Mouse (Mus musculus): ENCODE results near the gene Fbrs. TPM values are rescaled to one million over a fixed set of nuclear protein-coding genes. Genes with fewer than 3 reads are reported as not detected.

Gene Fbrs
- polyA plus RNA-seq, 1 experiment, result 122 TPM

DNA sequence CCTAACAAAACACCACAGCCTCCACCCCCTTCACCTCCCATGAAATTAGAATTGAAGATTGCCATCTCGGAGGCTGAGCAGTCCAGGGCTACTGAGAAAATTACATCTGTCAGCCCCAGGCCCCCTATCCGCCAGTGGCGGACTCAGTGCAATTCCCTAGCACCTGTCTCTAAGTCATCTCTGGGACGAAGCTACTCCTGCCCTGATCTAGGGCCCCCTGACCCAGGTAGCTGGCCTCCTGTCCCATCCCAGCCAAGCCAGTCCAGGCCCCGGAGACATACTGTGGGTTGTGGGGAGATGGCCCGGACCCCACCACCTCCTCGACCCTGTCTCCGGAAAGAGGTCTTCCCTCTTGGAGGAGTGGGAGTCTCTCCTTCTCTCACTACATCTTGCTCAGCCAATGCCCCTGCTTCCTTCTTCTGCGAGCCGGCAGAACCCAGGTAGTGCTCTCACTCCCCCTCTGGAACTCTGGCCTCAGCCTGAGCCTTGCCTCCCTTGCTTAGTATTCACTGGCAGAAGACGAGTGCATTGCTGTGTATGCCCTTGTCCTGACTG is 3.7 kb upstream of the Fbrs start:
- TF ChIP-seq CTCF (IDR thresholded peaks at IDR 0.05; ENCODE audit: borderline replicate concordance, control insufficient read depth, extremely low read depth, insufficient read depth, low read length, poor library complexity) (no peak), POLR2A (IDR thresholded peaks at IDR 0.05; ENCODE audit: control insufficient read depth, extremely low read depth, insufficient read depth, low read length, poor library complexity) (no peak)
- Histone ChIP-seq H3K4me1 (replicated peaks; ENCODE audit: control insufficient read depth, insufficient read depth, low read length) (peaks cover 6% of the 10 kb centered on the region), H3K27me3 (ENCODE audit: control insufficient read depth, insufficient read depth, low read length) (no peaks in the 10 kb centered on the region), H3K4me3 (ENCODE audit: control insufficient read depth, insufficient read depth, low read length) (no peak overlapping the region), H3K27ac (ENCODE audit: control insufficient read depth, insufficient read depth, low read length) (no peak overlapping the region), H3K36me3 (ENCODE audit: control insufficient read depth, insufficient read depth, low read length) (peaks cover 32% of the 10 kb centered on the region)
- no peak for DNase-seq
- 98% methylated on average over 11 of the region's 11 CpGs for WGBS

DNA sequence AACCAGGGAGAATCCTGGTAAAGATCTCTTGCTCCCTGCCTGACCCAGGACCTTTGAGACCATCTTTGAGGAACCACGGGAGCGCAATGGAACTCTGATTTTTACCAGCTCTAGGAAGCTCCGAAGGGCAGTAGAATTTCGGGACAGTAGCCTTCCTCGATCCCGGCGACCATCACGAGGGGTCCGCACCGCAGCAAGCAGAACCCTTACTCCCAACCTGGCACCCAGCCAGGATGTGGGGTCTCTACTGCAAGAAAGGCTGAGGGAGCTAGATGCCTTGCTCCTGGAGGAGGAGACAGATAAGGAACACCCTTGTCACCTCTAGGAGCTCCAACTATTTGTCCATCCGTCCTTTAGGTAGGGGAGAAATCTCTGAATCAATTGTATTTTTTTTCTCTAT is 2.7 kb upstream of the Fbrs start:
- no peak overlapping the region for H3K4me3 ChIP-seq (ENCODE audit: control insufficient read depth, insufficient read depth, low read length)
- no peak for DNase-seq
- WGBS, result 99% methylated on average over 11 of the region's 11 CpGs
- H3K27ac ChIP-seq (ENCODE audit: control insufficient read depth, insufficient read depth, low read length), result no peak overlapping the region
- H3K4me1 ChIP-seq (replicated peaks; ENCODE audit: control insufficient read depth, insufficient read depth, low read length), result peaks cover 11% of the 10 kb centered on the region
- peaks cover 37% of the 10 kb centered on the region for H3K36me3 ChIP-seq (ENCODE audit: control insufficient read depth, insufficient read depth, low read length)
- H3K27me3 ChIP-seq (ENCODE audit: control insufficient read depth, insufficient read depth, low read length), result no peaks in the 10 kb centered on the region
- TF ChIP-seq POLR2A (IDR thresholded peaks at IDR 0.05; ENCODE audit: control insufficient read depth, extremely low read depth, insufficient read depth, low read length, poor library complexity) (no peak), CTCF (IDR thresholded peaks at IDR 0.05; ENCODE audit: borderline replicate concordance, control insufficient read depth, extremely low read depth, insufficient read depth, low read length, poor library complexity) (no peak)

DNA sequence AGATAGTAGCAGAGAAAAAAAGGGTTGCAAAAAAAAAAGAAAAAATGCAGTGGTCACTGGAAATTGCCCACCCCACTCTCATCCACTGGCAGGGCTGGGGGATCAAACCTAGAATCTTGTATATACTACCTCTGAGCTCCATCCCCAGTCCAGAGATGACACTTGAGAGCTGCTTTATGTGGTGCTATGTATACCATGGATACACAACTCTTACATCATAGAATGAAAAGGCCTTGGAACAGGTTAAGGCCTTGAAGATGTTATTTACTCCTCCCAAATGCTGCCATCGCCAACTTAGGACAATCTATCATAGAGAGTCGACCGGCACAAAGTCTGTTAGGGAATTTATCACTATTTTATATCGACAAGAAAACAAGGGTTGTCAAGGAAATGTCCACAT is 2.1 kb upstream of the Fbrs start:
- no peak overlapping the region for H3K4me3 ChIP-seq (ENCODE audit: control insufficient read depth, insufficient read depth, low read length)
- no peak for DNase-seq
- TF ChIP-seq CTCF (IDR thresholded peaks at IDR 0.05; ENCODE audit: borderline replicate concordance, control insufficient read depth, extremely low read depth, insufficient read depth, low read length, poor library complexity), result no peak
- no peak for TF ChIP-seq POLR2A (IDR thresholded peaks at IDR 0.05; ENCODE audit: control insufficient read depth, extremely low read depth, insufficient read depth, low read length, poor library complexity)
- H3K27me3 ChIP-seq (ENCODE audit: control insufficient read depth, insufficient read depth, low read length), result no peaks in the 10 kb centered on the region
- WGBS, result 87% methylated on average over 4 of the region's 4 CpGs
- H3K36me3 ChIP-seq (ENCODE audit: control insufficient read depth, insufficient read depth, low read length), result peaks cover 37% of the 10 kb centered on the region
- H3K4me1 ChIP-seq (replicated peaks; ENCODE audit: control insufficient read depth, insufficient read depth, low read length), result peaks cover 9% of the 10 kb centered on the region
- H3K27ac ChIP-seq (ENCODE audit: control insufficient read depth, insufficient read depth, low read length), result no peak overlapping the region; the same call in 1 of the 2 replicates

DNA sequence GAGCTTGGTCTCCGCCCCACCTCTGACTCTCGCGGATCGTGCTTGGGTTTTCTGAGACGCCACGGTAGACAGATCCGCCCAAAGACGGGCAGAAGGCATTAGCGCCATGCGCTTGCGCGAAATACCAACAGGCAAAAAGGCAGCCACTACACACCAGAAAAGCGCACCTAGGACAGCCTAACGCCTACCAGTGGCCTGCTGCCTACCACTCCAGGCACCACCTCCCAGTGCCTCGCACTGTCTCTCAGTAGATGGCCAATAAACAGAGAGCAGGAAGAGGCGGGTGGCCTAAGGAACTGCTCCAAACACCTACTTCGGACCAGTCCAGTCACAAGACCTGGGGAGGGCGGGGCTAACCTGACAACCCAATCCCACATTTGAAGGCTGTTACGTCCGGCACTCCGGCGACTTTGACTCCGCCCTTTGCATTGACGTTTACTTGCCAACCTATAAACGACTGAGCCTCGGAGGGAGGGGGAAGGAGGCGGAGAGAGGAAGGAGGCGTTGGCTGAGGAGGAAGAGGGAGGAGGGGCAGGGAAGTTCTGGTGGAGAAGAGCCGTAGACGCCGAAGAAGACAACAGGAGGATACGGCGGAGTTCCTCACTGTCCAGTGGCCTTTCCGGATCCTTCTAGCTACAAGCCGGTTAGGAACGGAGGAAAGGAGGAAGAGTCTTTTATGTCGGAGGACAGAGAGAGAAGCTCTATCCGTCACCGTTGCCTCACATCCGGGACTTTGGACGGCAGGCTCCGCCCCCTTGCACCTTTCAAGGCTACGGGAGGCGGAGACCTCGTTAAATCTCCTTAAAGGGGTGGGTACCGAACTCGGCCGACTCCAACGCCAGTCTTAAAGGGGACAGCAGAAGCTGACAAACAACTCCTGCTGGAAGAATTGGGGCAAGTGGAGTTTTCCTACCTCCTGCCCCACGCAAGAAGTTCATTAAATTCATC is 1.0 kb upstream of the Fbrs start:
- Histone ChIP-seq H3K4me3 (ENCODE audit: control insufficient read depth, insufficient read depth, low read length) (peak overlapping the region; percentile 57), H3K27me3 (ENCODE audit: control insufficient read depth, insufficient read depth, low read length) (no peaks in the 10 kb centered on the region), H3K27ac (ENCODE audit: control insufficient read depth, insufficient read depth, low read length) (peak overlapping the region; percentile 85), H3K4me1 (replicated peaks; ENCODE audit: control insufficient read depth, insufficient read depth, low read length) (peaks cover 6% of the 10 kb centered on the region), H3K36me3 (ENCODE audit: control insufficient read depth, insufficient read depth, low read length) (peaks cover 45% of the 10 kb centered on the region)
- TF ChIP-seq POLR2A (IDR thresholded peaks at IDR 0.05; ENCODE audit: control insufficient read depth, extremely low read depth, insufficient read depth, low read length, poor library complexity) (peak; percentile 16; the same call in 1 of the 2 replicates), CTCF (IDR thresholded peaks at IDR 0.05; ENCODE audit: borderline replicate concordance, control insufficient read depth, extremely low read depth, insufficient read depth, low read length, poor library complexity) (peak; percentile 27; the same call in 1 of the 2 replicates)
- DNase-seq, result peak; percentile 99
- WGBS, result under 1% methylated on average over 50 of the region's 50 CpGs

DNA sequence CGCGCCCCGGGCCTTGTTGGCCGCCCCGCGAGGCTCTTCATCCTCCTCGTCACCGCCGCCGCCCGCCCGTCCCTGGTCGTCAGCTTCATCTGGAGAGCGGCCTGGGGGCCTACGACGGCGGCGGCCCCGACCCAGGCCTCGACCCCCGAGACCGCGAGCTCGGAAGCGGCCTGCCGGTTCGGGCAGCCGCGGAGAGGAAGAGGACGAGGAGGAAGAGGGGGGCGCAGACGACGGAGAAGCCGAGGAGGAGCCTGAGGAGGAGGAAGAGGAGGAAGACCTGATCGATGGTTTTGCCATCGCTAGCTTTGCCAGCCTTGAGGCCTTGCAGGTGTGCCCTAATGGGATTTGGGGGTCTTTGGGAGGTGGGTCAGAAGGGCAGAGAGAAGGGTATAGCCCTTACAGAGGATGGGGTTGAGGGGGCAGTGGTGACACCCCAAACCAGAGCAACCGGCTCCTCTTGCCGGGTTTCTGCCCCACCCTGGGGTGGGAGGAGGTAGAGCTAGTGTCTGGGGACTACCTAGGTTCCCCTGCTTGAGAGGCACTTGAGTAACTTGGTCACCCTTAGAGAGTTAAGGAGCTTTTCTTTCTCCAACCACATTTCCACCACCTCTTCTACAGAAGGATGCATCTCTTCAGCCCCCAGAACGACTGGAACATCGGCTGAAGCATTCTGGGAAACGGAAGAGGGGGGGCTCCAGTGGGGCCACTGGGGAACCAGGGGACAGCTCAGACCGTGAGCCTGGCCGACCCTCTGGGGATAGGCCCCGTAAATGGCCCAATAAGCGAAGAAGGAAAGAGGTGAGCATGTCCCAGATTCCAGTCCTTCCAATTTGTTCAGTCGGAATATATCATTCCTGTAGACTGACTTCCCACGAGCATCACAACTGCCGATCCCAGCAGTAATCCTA is 573 bp downstream of the Fbrs start:
- H3K4me1 ChIP-seq (replicated peaks; ENCODE audit: control insufficient read depth, insufficient read depth, low read length), result peaks cover 6% of the 10 kb centered on the region
- WGBS, result 2% methylated on average over 48 of the region's 48 CpGs
- peaks cover 45% of the 10 kb centered on the region for H3K36me3 ChIP-seq (ENCODE audit: control insufficient read depth, insufficient read depth, low read length)
- H3K27ac ChIP-seq (ENCODE audit: control insufficient read depth, insufficient read depth, low read length), result peak overlapping the region; percentile 85
- peak overlapping the region; percentile 57 for H3K4me3 ChIP-seq (ENCODE audit: control insufficient read depth, insufficient read depth, low read length)
- DNase-seq, result peak; percentile 51
- TF ChIP-seq CTCF (IDR thresholded peaks at IDR 0.05; ENCODE audit: borderline replicate concordance, control insufficient read depth, extremely low read depth, insufficient read depth, low read length, poor library complexity), result no peak
- no peak for TF ChIP-seq POLR2A (IDR thresholded peaks at IDR 0.05; ENCODE audit: control insufficient read depth, extremely low read depth, insufficient read depth, low read length, poor library complexity)
- H3K27me3 ChIP-seq (ENCODE audit: control insufficient read depth, insufficient read depth, low read length), result no peaks in the 10 kb centered on the region

DNA sequence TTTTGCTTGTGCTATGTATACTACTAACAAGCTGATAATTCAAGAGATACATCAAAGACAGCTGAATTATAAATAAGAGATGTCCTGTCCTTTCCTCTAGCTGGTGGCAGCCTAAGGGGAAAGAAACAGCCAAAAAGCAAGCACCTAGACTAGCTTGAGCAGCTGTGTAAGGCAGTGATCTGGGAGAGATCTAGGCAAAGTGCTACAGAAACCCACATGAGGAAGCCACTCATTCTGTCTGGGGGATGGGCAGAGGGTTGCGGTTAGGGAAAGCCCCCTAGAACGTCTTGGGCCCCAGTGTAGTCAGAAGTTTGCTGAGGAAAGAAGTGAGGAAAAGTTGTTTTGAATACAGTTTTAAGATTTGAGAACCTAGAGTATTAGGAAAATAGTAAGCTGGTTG is 1.3 kb downstream of the Fbrs start:
- peak overlapping the region; percentile 57 for H3K4me3 ChIP-seq (ENCODE audit: control insufficient read depth, insufficient read depth, low read length)
- H3K27me3 ChIP-seq (ENCODE audit: control insufficient read depth, insufficient read depth, low read length), result no peaks in the 10 kb centered on the region
- WGBS, result 0% methylated on average over 2 of the region's 2 CpGs
- peaks cover 6% of the 10 kb centered on the region for H3K4me1 ChIP-seq (replicated peaks; ENCODE audit: control insufficient read depth, insufficient read depth, low read length)
- peaks cover 45% of the 10 kb centered on the region for H3K36me3 ChIP-seq (ENCODE audit: control insufficient read depth, insufficient read depth, low read length)
- TF ChIP-seq POLR2A (IDR thresholded peaks at IDR 0.05; ENCODE audit: control insufficient read depth, extremely low read depth, insufficient read depth, low read length, poor library complexity), result no peak
- TF ChIP-seq CTCF (IDR thresholded peaks at IDR 0.05; ENCODE audit: borderline replicate concordance, control insufficient read depth, extremely low read depth, insufficient read depth, low read length, poor library complexity), result no peak
- peak overlapping the region; percentile 85 for H3K27ac ChIP-seq (ENCODE audit: control insufficient read depth, insufficient read depth, low read length)
- peak; percentile 78 for DNase-seq

All from thymus, adult 2 months (tissue).